In the genomic region with DNA sequence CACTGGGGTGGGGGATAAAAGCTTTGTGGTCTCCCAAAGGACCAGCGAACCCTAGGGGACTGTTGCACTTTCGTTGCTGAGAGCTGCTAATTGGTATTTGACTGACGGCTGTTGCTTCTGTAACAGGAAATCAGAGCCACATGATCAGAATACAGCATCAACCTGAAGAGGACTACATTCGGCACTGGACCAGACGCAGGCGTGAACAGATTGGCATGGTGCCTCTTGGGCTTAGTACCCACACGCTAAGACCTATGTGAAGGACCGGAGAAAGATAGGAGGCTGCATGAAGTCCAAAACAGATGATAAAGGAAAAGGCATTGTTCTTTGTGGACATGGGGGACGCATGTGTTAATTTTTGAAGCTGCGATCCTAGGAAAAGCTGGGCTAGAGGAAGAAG, we compare ENCODE assay signal across 8 mouse cellular contexts. TPM values are rescaled to one million over a fixed set of nuclear protein-coding genes. Genes with fewer than 3 reads are reported as not detected.
DNase-seq lines count a peak whose midpoint lies in the region; ATAC-seq lines count a peak whose summit lies in the region.

No protein-coding gene starts in this region.

- peak; percentile 51 to 55 for DNase-seq in left cerebral cortex, adult 18-20 months (ENCODE audit: low spot score in 2 of 2)
- DNase-seq in left cerebral cortex, adult 11 months (ENCODE audit: low spot score) = no peak
- DNase-seq in forebrain, embryonic 10.5 days (ENCODE audit: extremely low spot score, low spot score) = no peak
- DNase-seq in layer of hippocampus, adult 9-11 months = peak; percentile 52
- DNase-seq in ovary, postnatal 14 days (ENCODE audit: low spot score) = no peak
- no peak for DNase-seq in adrenal gland, postnatal 25 days
- no peak for DNase-seq in adrenal gland, postnatal 36 days

- H3K4me3 ChIP-seq in forebrain, embryonic 10.5 days = peak overlapping the region; percentile 79
- H3K4me3 ChIP-seq in midbrain, embryonic 15.5 days = peak overlapping the region; percentile 64

- H3K4me2 ChIP-seq in midbrain, embryonic 15.5 days = peak overlapping the region; percentile 89

- no peaks in the 10 kb centered on the region for H3K9me3 ChIP-seq in forebrain, embryonic 10.5 days
- H3K9me3 ChIP-seq in midbrain, embryonic 15.5 days = no peaks in the 10 kb centered on the region

- peaks cover 56% of the 10 kb centered on the region for H3K4me1 ChIP-seq in forebrain, embryonic 10.5 days
- peaks cover 33% of the 10 kb centered on the region for H3K4me1 ChIP-seq in midbrain, embryonic 15.5 days

- H3K27me3 ChIP-seq in forebrain, embryonic 10.5 days (ENCODE audit: poor library complexity, severe bottlenecking) = peaks cover 76% of the 10 kb centered on the region
- H3K27me3 ChIP-seq in midbrain, embryonic 15.5 days (replicated peaks) = no peaks in the 10 kb centered on the region

- H3K27ac ChIP-seq in forebrain, embryonic 10.5 days = peak overlapping the region; percentile 93; the same call in 1 of the 2 replicates
- peak overlapping the region; percentile 98 for H3K27ac ChIP-seq in midbrain, embryonic 15.5 days

- ATAC-seq in midbrain, embryonic 15.5 days (replicated peaks) = peak; percentile 70

- H3K9ac ChIP-seq in midbrain, embryonic 15.5 days = peak overlapping the region; percentile 95

- H3K36me3 ChIP-seq in forebrain, embryonic 10.5 days (replicated peaks) = peaks cover 9% of the 10 kb centered on the region
- H3K36me3 ChIP-seq in midbrain, embryonic 15.5 days (replicated peaks) = no peaks in the 10 kb centered on the region

- 31% methylated on average over 10 of the region's 10 CpGs for WGBS in forebrain, embryonic 10.5 days
- WGBS in midbrain, embryonic 15.5 days = 7% methylated on average over 10 of the region's 10 CpGs

RNA-seq across cellular contexts. Expression of gene Amer2, which starts 4.5 kb away (rescaled TPM):
- 10 to 100 TPM; 42.4 to 44.1 TPM for total RNA-seq in left cerebral cortex, adult 18-20 months (2021)
- 7.7 and 9.6 TPM in 2 replicates for polyA plus RNA-seq in forebrain, embryonic 10.5 days (2016; fragmentation: Nextera tagmentation; extraction: Ambion mirVana)
- 31.3 and 35.0 TPM in 2 replicates for polyA plus RNA-seq in midbrain, embryonic 15.5 days (2015; fragmentation: Nextera tagmentation; extraction: Ambion mirVana)
- total RNA-seq in adrenal gland, postnatal 25 days (2021) = 3.1 and 3.7 TPM in 2 replicates
- 1 to 10 TPM; 2.2 to 3.1 TPM for total RNA-seq in adrenal gland, postnatal 36 days (2021)

Comparison
In these comparisons a context has a peak if more than half of its experiments do, and no peak if none do; other contexts are left out.
1. DNase-seq: peak in left cerebral cortex, adult 18-20 months (2 of 2) and layer of hippocampus, adult 9-11 months (single experiment); none in left cerebral cortex, adult 11 months (single experiment), forebrain, embryonic 10.5 days (single experiment), ovary, postnatal 14 days (single experiment), adrenal gland, postnatal 25 days (single experiment) and adrenal gland, postnatal 36 days (0 of 2).